Mouse (Mus musculus) ES-Bruce4 (cell line): ENCODE data around the gene Cacng2.

ENCODE experiments used
- CTCF ChIP-seq: IDR thresholded peaks from one replicate; pipeline ENCODE4 v1.8.1; 2011; ENCODE audit warnings: low read depth, low read length
- EP300 ChIP-seq: IDR thresholded peaks from 2 replicates; pipeline ENCODE4 v1.6.1; 2011; ENCODE audit warnings: low read depth, low read length; ENCODE audit not compliant: insufficient read depth
- POLR2A ChIP-seq: IDR thresholded peaks from one replicate; pipeline ENCODE4 v1.8.1; 2011; ENCODE audit warnings: low read length; ENCODE audit not compliant: insufficient read depth

GRCm38 (mm10) chr15:77958071-77958470 lies 161.8 kb downstream of the Cacng2 start:
- TF ChIP-seq CTCF = no peak
- TF ChIP-seq EP300 = no peak
- no peak for TF ChIP-seq POLR2A
